Mouse (Mus musculus) limb, embryonic 14.5 days (tissue): ENCODE data around the gene Fam169a. TPM values are rescaled to one million over a fixed set of nuclear protein-coding genes. Genes with fewer than 3 reads are reported as not detected.

Experiments used
- ATAC-seq: fragments of 200-750 bp; cut with Nextera tagmentation; 2 replicates; pipeline ENCODE4 v1.8.0; 2017; ENCODE audit warnings: low read depth, moderate number of reproducible peaks, moderate TSS enrichment; ENCODE audit not compliant: low FRiP score
- DNase-seq: peaks from one replicate; pipeline ENCODE4 v3.0.0-alpha.2; 2015; ENCODE audit warnings: low spot score
- H3K27ac ChIP-seq: fragments of 300-500 bp; sonication (generic); replicated peaks from 2 replicates; pipeline ENCODE4 v1.5.1; 2014; ENCODE audit warnings: low read depth, mild to moderate bottlenecking, low read length, moderate library complexity, mixed read lengths
- H3K27me3 ChIP-seq: fragments of 300-500 bp; sonication (generic); 2 replicates; pipeline ENCODE4 v1.6.1; 2014; ENCODE audit warnings: low read length, mixed read lengths; ENCODE audit not compliant: control insufficient read depth, insufficient read depth
- H3K36me3 ChIP-seq: fragments of 300-500 bp; sonication (generic); 2 replicates; pipeline ENCODE4 v1.6.1; 2014; ENCODE audit warnings: mild to moderate bottlenecking, low read length, moderate library complexity, mixed read lengths; ENCODE audit not compliant: control insufficient read depth, insufficient read depth
- H3K4me1 ChIP-seq: fragments of 300-500 bp; sonication (generic); 2 replicates; pipeline ENCODE4 v1.6.1; 2014; ENCODE audit warnings: antibody characterized with exemption, low read length, mixed read lengths; ENCODE audit not compliant: control insufficient read depth, insufficient read depth
- H3K4me2 ChIP-seq: fragments of 300-500 bp; sonication (generic); replicated peaks from 2 replicates; pipeline ENCODE4 v1.6.1; 2014; ENCODE audit warnings: low read depth, mild to moderate bottlenecking, low read length, moderate library complexity; ENCODE audit not compliant: severe bottlenecking
- H3K4me3 ChIP-seq: fragments of 300-500 bp; sonication (generic); replicated peaks from 2 replicates; pipeline ENCODE4 v1.5.1; 2014; ENCODE audit warnings: low read length
- H3K9ac ChIP-seq: fragments of 300-500 bp; sonication (generic); 2 replicates; pipeline ENCODE4 v1.6.1; 2014; ENCODE audit warnings: mild to moderate bottlenecking, low read depth, low read length, moderate library complexity; ENCODE audit not compliant: severe bottlenecking
- H3K9me3 ChIP-seq: fragments of 300-500 bp; sonication (generic); 2 replicates; pipeline ENCODE4 v1.6.1; 2016; ENCODE audit warnings: low read length; ENCODE audit not compliant: control insufficient read depth
- POLR2A ChIP-seq: fragments of 200-500 bp; IDR thresholded peaks from 2 replicates; pipeline ENCODE4 v1.8.0; 2012; ENCODE audit warnings: inconsistent platforms, mild to moderate bottlenecking, moderate library complexity, borderline replicate concordance; ENCODE audit not compliant: insufficient read depth, insufficient read length; ENCODE audit errors: extremely low read depth
- WGBS: fragments of 180-500 bp; shearing (Covaris S2); extraction: QIAGEN DNeasy Blood & Tissue Kit; methylation state at CpG from one replicate; pipeline ENCODE4 v1.1.7; 2014; 5-methylcytosine and 5-hydroxymethylcytosine counted together
- polyA plus RNA-seq, 2 experiments: library from polyadenylated mRNA; depleted of rRNA in 1 of 2; stranded (reverse) in 1 of 2; unstranded in 1 of 2; fragments of >200 nt; fragmentation: Nextera tagmentation in 1 of 2; extraction: Ambion mirVana in 1 of 2; gene quantifications; 2 replicates each; pipeline versions ENCODE4 v1.2.1 to v1.2.3; 2012 to 2014

The Fam169a gene
- polyA plus RNA-seq (2012; rRNA removed): 1.7 and 1.8 TPM in 2 replicates
- 2.8 and 3.6 TPM in 2 replicates for polyA plus RNA-seq (2014; fragmentation: Nextera tagmentation; extraction: Ambion mirVana)

DNA sequence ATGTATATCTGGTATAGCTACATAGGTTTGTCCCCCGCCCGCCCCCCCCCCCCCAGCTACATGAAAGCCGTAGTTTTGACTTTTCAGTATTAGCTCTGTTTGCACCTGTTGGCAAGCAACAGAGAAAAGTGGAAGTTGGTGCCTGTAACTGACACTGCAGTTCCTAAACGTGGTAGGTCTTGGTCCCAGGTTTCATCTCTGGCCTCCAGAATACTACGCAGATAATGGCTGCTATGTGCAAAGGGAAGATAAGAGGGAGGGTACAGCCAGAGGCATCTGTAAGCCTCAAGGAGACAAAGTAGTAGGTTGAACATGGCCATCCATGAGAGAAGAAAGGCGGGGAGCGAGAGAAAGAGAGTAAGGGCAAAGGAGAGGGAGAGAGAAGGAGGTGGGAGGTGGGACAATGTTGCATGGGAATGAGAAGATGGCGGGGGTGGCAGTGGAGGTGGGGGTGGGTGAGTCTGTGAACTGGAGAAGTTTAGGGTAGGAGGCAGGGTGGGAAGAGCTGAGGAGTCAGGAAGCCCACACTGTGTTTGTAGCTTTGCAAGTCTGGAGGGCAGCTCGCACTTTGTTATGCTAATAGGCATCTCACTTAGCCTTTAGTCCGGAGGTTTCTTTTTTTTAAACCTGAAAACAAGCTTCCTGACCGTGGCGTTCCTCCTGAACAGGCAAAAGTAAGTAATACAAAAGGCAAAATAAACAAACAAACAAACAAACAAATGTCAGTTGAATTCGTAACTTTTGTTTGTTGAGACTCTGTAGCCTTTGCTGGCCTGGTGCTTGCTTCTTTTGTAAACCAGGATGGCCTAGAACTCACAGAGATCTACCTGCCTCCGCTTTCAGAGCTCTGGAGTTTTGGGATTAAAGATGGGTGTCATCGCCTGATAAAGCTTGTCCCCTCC is at the start of gene Fam169a:
Fam169a (plus strand) TSS at position 638 of the 902 bp plus-strand sequence.
- Histone ChIP-seq H3K27ac (no peak within 1 kb of the TSS), H3K9ac (no peak within 1 kb of the TSS), H3K9me3 (no peaks in the 10 kb centered on the region), H3K4me3 (no peak within 1 kb of the TSS), H3K4me1 (no peaks in the 10 kb centered on the region; the same call in 1 of the 2 replicates), H3K4me2 (no peak within 1 kb of the TSS), H3K36me3 (no peaks in the 10 kb centered on the region), H3K27me3 (0 out of 2 replicates have a peak, but pooled peaks cover 3% of the 10 kb centered on the region)
- WGBS: 65% methylated on average over 15 of the region's 15 CpGs
- DNase-seq (no peak), ATAC-seq (no peak)
- no peak for TF ChIP-seq POLR2A

DNA sequence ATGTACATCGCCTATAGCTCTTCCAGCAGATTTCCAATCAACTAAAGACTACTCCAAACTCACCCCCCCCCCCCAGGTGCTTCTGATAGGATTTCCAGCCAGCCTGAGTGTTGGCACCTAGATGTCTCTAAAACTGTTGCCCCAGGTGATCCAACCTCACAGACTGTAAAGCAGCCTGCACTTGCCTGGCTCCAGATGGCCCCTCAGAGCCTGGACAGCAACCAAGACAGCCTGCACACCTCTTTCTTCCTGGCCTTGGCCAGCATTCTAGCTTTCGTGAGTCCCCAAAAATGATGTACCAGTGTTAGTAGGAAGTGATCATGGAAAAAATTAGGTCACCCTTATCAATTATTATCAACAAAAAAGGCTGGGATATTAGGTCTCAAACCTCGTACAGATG is 49.4 kb upstream of the Fam169a start:
- WGBS: 77% methylated on average over 3 of the region's 3 CpGs
- TF ChIP-seq POLR2A: no peak
- no peaks in the 10 kb centered on the region for H3K27me3 ChIP-seq
- no peak overlapping the region for H3K9ac ChIP-seq
- H3K9me3 ChIP-seq: no peaks in the 10 kb centered on the region
- H3K4me1 ChIP-seq: no peaks in the 10 kb centered on the region
- no peak overlapping the region for H3K4me2 ChIP-seq
- DNase-seq (no peak), ATAC-seq (no peak)
- H3K36me3 ChIP-seq: no peaks in the 10 kb centered on the region
- H3K27ac ChIP-seq: no peak overlapping the region
- H3K4me3 ChIP-seq: no peak overlapping the region

DNA sequence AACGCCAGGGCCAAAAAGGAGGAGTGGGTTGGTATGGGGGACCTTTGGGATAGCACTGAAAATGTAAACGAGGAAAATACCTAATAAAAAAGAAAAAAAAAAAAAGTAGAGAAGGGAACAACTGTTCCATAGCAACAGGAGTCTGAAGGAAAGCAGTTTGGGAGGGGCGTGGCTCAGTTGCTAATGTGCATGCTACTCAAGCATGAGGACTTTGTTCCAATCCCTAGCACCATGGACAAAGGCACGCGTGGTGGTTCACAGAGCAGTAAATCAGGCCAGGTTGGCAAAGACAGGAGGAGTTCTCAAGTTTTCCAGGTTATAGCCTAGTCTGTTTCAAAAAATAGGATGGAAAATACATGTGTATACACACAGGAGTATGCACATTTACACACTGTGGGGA is 47.0 kb upstream of the Fam169a start:
- TF ChIP-seq POLR2A: no peak
- Histone ChIP-seq H3K4me3 (no peak overlapping the region), H3K4me1 (no peaks in the 10 kb centered on the region), H3K9me3 (no peaks in the 10 kb centered on the region), H3K36me3 (no peaks in the 10 kb centered on the region), H3K9ac (no peak overlapping the region), H3K27me3 (no peaks in the 10 kb centered on the region), H3K4me2 (no peak overlapping the region), H3K27ac (no peak overlapping the region)
- DNase-seq (no peak), ATAC-seq (no peak)
- 72% methylated on average over 5 of the region's 5 CpGs for WGBS

DNA sequence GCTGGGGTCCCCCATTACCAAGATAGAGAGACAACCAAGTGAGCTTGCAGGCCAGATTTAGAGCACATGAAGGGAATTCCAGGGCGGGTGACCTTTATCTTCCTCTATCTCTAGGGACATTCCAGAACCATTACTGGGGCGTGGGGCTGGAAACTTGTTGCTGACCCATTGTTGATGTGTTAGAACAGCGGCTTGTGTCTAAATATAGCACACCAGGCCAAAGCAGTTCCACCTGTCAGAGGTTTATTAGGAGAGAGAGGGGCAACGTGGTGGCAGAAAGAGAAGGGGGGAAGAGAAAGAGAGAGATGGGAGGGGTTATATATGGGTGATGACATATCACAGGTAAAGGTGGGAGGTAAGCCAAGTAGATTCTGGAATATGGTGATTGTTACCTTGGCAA is 45.2 kb upstream of the Fam169a start:
- TF ChIP-seq POLR2A: no peak
- H3K4me3 ChIP-seq: no peak overlapping the region
- no peak overlapping the region for H3K9ac ChIP-seq
- no peak overlapping the region for H3K27ac ChIP-seq
- no peaks in the 10 kb centered on the region for H3K4me1 ChIP-seq
- H3K4me2 ChIP-seq: no peak overlapping the region
- no peaks in the 10 kb centered on the region for H3K27me3 ChIP-seq
- H3K36me3 ChIP-seq: no peaks in the 10 kb centered on the region
- no peak for ATAC-seq
- H3K9me3 ChIP-seq: no peaks in the 10 kb centered on the region
- 53% methylated on average over 4 of the region's 4 CpGs for WGBS
- no peak for DNase-seq

DNA sequence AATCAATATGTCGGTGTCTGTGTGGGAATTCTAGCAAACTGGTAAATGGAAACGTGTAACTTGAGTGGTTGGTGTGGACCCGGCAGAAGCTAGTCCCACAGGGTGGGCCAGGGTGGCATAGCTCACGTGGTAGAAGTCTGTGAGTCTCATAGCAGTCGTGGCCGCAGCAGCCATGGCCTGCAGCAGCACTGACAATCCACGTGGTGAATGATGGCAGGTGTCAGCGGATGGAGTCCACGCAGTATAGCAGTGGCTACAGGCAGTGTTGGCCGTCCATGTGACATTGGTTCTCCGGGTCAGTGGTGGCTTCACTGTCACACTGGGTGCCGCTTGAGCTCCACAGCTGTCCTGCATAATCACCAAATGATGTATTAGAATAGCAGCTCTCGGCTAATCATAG is 37.0 kb upstream of the Fam169a start:
- ATAC-seq (no peak), DNase-seq (no peak)
- Histone ChIP-seq H3K27ac (no peak overlapping the region), H3K4me2 (no peak overlapping the region), H3K4me1 (no peaks in the 10 kb centered on the region), H3K9ac (no peak overlapping the region), H3K36me3 (no peaks in the 10 kb centered on the region), H3K27me3 (no peaks in the 10 kb centered on the region), H3K9me3 (no peaks in the 10 kb centered on the region), H3K4me3 (no peak overlapping the region)
- 86% methylated on average over 13 of the region's 13 CpGs for WGBS
- TF ChIP-seq POLR2A: no peak
